Mouse (Mus musculus) hindbrain, postnatal 0 days (tissue): ENCODE results near the gene Hrnr. TPM values are rescaled to one million over a fixed set of nuclear protein-coding genes. Genes with fewer than 3 reads are reported as not detected.

ENCODE experiments used
- ATAC-seq: fragments of 200-750 bp; cut with Nextera tagmentation; 2 replicates; pipeline ENCODE4 v1.8.0; 2017; ENCODE audit warnings: mild to moderate bottlenecking, moderate TSS enrichment, moderate library complexity
- DNase-seq: peaks from one replicate; pipeline ENCODE4 v3.0.0-alpha.2; 2015; ENCODE audit warnings: low spot score
- H3K27ac ChIP-seq: fragments of 300-500 bp; sonication (generic); 2 replicates; pipeline ENCODE4 v1.5.1; 2014; ENCODE audit warnings: mild to moderate bottlenecking
- H3K27me3 ChIP-seq: fragments of 300-500 bp; sonication (generic); 2 replicates; pipeline ENCODE4 v1.6.1; 2014; ENCODE audit warnings: low read length, mixed read lengths; ENCODE audit not compliant: insufficient read depth
- H3K36me3 ChIP-seq: fragments of 300-500 bp; sonication (generic); 2 replicates; pipeline ENCODE4 v1.6.1; 2014; ENCODE audit warnings: low read length, mixed read lengths; ENCODE audit not compliant: insufficient read depth
- H3K4me1 ChIP-seq: fragments of 300-500 bp; sonication (generic); 2 replicates; pipeline ENCODE4 v1.6.1; 2014; ENCODE audit warnings: antibody characterized with exemption, low read length, mixed read lengths; ENCODE audit not compliant: insufficient read depth
- H3K4me2 ChIP-seq: fragments of 300-500 bp; sonication (generic); 2 replicates; pipeline ENCODE4 v1.6.1; 2014; ENCODE audit warnings: low read depth, mild to moderate bottlenecking, low read length, moderate library complexity, mixed read lengths
- H3K4me3 ChIP-seq: fragments of 300-500 bp; sonication (generic); 2 replicates; pipeline ENCODE4 v1.5.1; 2014; ENCODE audit warnings: low read length
- H3K9ac ChIP-seq: fragments of 300-500 bp; sonication (generic); replicated peaks from 2 replicates; pipeline ENCODE4 v1.6.1; 2014; ENCODE audit warnings: mild to moderate bottlenecking, low read length, moderate library complexity, mixed read lengths
- H3K9me3 ChIP-seq: fragments of 300-500 bp; sonication (generic); 2 replicates; pipeline ENCODE4 v1.6.1; 2016; ENCODE audit warnings: low read length, mixed read lengths
- CTCF ChIP-seq: IDR thresholded peaks from 2 replicates; pipeline ENCODE4 v1.5.1; 2016; ENCODE audit warnings: antibody characterized with exemption, control low read depth, low read depth
- WGBS: fragments of 180-500 bp; shearing (Covaris S2); extraction: QIAGEN DNeasy Blood & Tissue Kit; methylation state at CpG from one replicate; pipeline ENCODE4 v1.1.7; 2014; 5-methylcytosine and 5-hydroxymethylcytosine counted together
- polyA plus RNA-seq: library from polyadenylated mRNA; unstranded; fragments of >200 nt; fragmentation: Nextera tagmentation; extraction: Ambion mirVana; gene quantifications from 2 replicates; pipeline ENCODE4 v1.2.1, GENCODE M21; 2015
- total RNA-seq: library from RNA; depleted of rRNA; stranded (reverse); fragments of >200 nt; gene quantifications from 2 replicates; pipeline ENCODE4 v1.2.3, GENCODE M21; 2014; rRNA removed

Gene Hrnr
- total RNA-seq (not detected in 2 replicates), polyA plus RNA-seq (not detected in 2 replicates)

DNA sequence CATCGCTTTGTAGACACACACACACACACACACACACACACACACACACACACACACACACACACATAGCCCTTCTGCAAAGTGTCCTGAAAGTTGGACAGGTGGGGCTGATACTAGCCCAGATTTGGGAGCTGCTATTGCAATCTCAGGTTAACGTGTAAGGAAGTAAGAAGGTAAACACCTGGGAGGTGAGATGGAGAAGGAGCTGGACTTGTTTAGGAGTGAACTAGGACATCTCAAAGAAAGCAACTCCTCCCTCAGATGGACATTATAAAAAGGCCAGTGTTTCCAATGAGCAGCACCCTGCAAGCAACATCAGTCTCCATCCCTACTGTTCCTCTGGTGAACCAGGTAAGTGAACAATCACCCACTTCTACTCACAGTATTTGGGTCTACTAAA lies at the start of gene Hrnr:
TSS of gene Hrnr (plus strand) at position 301 of the 400 bp plus-strand sequence.
- WGBS = 68% methylated on average over 2 of the region's 2 CpGs
- no peak for ATAC-seq
- no peak within 1 kb of the TSS for H3K9ac ChIP-seq

DNA sequence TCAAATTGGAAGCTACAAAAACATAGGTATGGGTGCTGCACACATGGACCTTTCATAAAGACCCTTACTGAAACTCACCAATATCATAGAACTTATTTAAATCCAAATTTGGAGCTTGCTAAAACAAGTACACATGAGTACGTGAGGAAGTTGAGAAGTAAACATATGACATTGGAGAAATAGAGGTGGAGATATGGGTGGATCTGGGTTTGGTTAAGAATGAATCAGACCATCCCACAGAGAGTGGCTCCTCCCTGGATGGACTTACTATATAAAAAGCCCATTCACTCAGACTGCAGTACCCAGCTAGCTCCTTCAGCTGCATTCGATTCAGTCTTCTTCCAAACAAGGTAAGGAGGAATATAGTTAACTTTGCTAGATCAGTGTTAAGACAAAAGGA lies 46.3 kb upstream of the Hrnr start, which contains the start of gene Flg:
TSS of gene Flg (plus strand) at position 301 of the 400 bp plus-strand sequence.
- Histone ChIP-seq H3K36me3 (no peaks in the 10 kb centered on the region), H3K9me3 (no peaks in the 10 kb centered on the region), H3K27ac (no peak within 1 kb of the TSS), H3K4me2 (no peak within 1 kb of the TSS), H3K27me3 (no peaks in the 10 kb centered on the region), H3K4me1 (no peaks in the 10 kb centered on the region), H3K4me3 (no peak within 1 kb of the TSS), H3K9ac (no peak within 1 kb of the TSS)
- ATAC-seq (no peak), DNase-seq (no peak)
- no peak for TF ChIP-seq CTCF
- 94% methylated on average over 2 of the region's 2 CpGs for WGBS

More for the DNA sequence above, at the start of gene Hrnr:
- TF ChIP-seq CTCF = no peak
- no peaks in the 10 kb centered on the region for H3K4me1 ChIP-seq
- H3K9me3 ChIP-seq = no peaks in the 10 kb centered on the region
- H3K36me3 ChIP-seq = no peaks in the 10 kb centered on the region
- no peaks in the 10 kb centered on the region for H3K27me3 ChIP-seq
- H3K4me2 ChIP-seq = no peak within 1 kb of the TSS
- DNase-seq = no peak
- no peak within 1 kb of the TSS for H3K4me3 ChIP-seq
- no peak within 1 kb of the TSS for H3K27ac ChIP-seq

DNA sequence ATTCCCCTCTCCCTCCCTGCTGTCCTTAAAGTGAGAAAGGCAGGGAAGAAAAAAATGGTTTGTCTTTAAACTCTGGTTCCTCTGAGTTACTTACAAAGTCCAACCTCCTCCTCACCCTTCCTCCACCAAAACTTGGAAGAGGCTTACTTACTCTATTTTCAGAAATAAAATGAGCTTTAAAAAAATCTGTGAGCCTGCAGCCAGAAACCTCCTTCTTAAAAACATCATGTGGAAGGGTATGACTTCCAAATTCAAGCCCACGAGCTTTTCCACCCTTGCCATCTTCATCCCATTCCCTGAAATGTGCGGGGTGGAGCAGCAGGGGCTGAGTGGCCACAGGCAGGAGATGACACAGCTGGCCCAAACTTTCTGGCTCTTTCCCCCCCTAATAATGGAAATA lies 22.0 kb upstream of the Hrnr start:
- ATAC-seq (no peak), DNase-seq (no peak)
- Histone ChIP-seq H3K36me3 (no peaks in the 10 kb centered on the region), H3K9me3 (no peaks in the 10 kb centered on the region), H3K9ac (no peak overlapping the region), H3K4me2 (no peak overlapping the region), H3K4me3 (no peak overlapping the region), H3K27ac (no peak overlapping the region), H3K4me1 (no peaks in the 10 kb centered on the region), H3K27me3 (no peaks in the 10 kb centered on the region)
- 90% methylated on average over 2 of the region's 2 CpGs for WGBS
- TF ChIP-seq CTCF = no peak

DNA sequence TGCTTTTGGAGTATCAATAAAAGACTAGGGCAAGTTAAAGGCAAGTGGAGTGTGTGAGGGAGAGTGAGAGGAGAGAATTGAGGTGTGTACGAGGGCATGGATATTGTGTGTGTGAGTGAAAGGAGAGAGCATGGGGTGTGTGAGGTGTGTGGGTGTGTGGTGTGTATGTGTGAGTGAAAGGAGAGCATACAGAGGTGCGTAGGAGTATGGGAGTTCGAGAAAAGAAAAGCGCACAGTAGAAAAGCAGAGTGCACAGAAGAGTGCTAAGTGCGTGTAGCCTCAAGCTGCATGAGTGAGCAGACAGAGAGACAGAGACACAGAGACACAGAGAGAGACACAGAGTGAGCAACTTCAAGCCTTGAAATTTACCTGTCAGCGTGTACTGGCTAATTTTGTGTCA lies 19.7 kb upstream of the Hrnr start:
- Histone ChIP-seq H3K4me1 (no peaks in the 10 kb centered on the region), H3K9ac (no peak overlapping the region), H3K27me3 (no peaks in the 10 kb centered on the region), H3K36me3 (no peaks in the 10 kb centered on the region), H3K9me3 (no peaks in the 10 kb centered on the region), H3K4me2 (no peak overlapping the region), H3K4me3 (no peak overlapping the region), H3K27ac (no peak overlapping the region)
- TF ChIP-seq CTCF = no peak
- WGBS = 90% methylated on average over 6 of the region's 6 CpGs
- no peak for DNase-seq
- no peak for ATAC-seq

DNA sequence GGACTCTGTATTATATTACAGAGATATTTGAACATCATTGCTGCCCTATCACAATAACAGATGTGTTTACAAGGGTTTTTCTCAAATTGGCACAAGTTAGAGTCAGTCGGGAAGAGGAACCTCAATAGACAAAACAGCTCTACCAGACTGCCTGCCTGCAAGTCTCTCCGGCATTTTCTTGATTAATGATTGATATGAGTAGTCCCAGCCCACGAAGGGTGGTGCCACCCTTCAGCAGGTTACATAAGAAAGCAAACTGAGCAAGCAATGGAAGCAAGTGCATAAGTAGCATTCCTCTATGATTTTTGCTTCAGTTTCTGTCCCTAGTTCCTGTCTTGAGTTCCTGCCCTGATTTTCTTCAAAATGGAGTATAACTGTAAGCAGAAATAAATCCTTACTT lies 17.7 kb upstream of the Hrnr start:
- no peak overlapping the region for H3K9ac ChIP-seq
- H3K36me3 ChIP-seq = no peaks in the 10 kb centered on the region
- WGBS = 75% methylated on average over 3 of the region's 3 CpGs
- ATAC-seq (no peak), DNase-seq (no peak)
- H3K4me1 ChIP-seq = no peaks in the 10 kb centered on the region
- no peak overlapping the region for H3K27ac ChIP-seq
- no peak for TF ChIP-seq CTCF
- H3K4me2 ChIP-seq = no peak overlapping the region
- H3K9me3 ChIP-seq = no peaks in the 10 kb centered on the region
- no peaks in the 10 kb centered on the region for H3K27me3 ChIP-seq
- no peak overlapping the region for H3K4me3 ChIP-seq

DNA sequence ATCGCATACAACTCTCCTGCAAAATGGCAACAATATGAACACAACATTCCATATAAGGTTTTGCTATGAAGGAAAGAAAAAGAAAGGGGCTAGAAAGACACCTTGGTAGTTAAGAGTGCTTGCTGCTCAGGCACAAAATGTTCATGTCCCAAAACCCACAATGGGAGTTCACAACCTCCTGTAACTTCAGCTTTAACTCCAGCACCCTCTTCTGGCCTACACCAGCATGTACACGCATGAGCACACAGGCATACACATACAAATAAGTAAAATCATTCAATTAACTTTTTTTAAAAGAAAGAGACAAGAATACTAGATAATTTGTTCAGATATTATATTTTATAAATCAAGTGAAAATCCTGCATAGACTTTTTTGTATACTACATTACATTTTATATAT lies 13.4 kb upstream of the Hrnr start:
- no peaks in the 10 kb centered on the region for H3K36me3 ChIP-seq
- no peak for DNase-seq
- H3K9ac ChIP-seq = no peak overlapping the region
- H3K4me1 ChIP-seq = no peaks in the 10 kb centered on the region
- TF ChIP-seq CTCF = 0 out of 2 replicates have a peak, but pooled peaks have one; percentile 4
- no peaks in the 10 kb centered on the region for H3K9me3 ChIP-seq
- H3K27me3 ChIP-seq = no peaks in the 10 kb centered on the region
- no peak for ATAC-seq
- H3K4me2 ChIP-seq = no peak overlapping the region
- H3K27ac ChIP-seq = no peak overlapping the region
- no peak overlapping the region for H3K4me3 ChIP-seq
- WGBS = 79% methylated on average over 2 of the region's 2 CpGs

DNA sequence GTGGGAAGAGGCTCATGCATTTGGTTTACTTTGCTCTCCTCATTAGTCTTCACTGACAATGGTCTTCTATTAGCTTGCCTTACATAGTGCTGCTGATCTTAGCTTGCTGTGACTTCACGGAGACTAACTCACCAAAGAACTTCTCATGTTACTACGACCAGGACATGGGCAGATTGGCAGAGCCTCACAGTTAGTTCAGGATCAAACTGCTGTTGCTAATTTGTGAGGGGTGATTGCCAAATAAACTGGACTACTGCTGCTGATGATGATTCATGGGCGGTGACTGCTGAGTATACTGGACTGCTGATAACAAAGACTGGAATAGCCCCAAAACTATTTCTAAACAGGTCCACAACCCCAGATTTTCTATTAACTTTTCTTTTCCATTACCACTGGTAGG lies 8.2 kb upstream of the Hrnr start:
- Histone ChIP-seq H3K27me3 (no peaks in the 10 kb centered on the region), H3K36me3 (no peaks in the 10 kb centered on the region), H3K4me3 (no peak overlapping the region), H3K27ac (no peak overlapping the region), H3K4me1 (no peaks in the 10 kb centered on the region), H3K9me3 (no peaks in the 10 kb centered on the region), H3K4me2 (no peak overlapping the region), H3K9ac (no peak overlapping the region)
- ATAC-seq = no peak
- TF ChIP-seq CTCF = no peak
- 72% methylated on average over 3 of the region's 3 CpGs for WGBS
- DNase-seq = no peak
